Mouse (Mus musculus) ovary, postnatal 14 days (tissue): ENCODE measurements at regions not wholly inside any gene's neighbourhood (a gene's known extent, or its start where the extent isn't known, plus 50 kb on each side); places are given as distances from the start of the nearest gene placed in this dataset.

Experiments
- DNase-seq: peaks from one replicate; pipeline ENCODE4 v3.0.0; 2022; ENCODE audit warnings: low spot score

DNA sequence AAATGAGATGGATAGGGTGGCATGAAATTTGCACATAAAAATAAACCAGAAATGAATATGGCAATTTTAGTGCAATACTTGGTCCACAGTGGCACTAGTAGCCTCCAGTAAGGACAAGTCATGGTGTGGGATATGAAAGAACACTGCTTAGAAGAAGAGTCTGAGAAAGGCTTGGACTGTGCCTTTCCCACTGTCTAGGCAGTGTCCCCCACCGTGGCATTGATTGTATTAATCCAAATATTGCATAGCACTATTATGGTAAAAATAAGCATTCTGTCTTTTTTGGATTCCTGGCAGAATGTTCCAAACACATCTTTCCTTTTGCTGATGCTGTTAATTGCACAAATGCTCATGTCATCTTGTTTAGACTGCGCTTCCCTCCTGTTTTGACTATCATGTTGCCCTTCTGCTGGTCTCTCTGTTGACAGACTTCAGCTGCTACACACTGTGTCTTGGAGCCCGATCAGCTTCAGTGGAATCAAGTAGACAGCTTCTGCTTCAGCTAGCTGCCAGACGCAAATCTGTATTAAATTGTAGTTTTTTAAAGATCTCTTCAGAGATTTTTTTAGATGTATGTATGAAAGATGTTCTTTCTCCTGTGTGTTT, 186.2 kb upstream of the Robo2 start:
- DNase-seq, result no peak

DNA sequence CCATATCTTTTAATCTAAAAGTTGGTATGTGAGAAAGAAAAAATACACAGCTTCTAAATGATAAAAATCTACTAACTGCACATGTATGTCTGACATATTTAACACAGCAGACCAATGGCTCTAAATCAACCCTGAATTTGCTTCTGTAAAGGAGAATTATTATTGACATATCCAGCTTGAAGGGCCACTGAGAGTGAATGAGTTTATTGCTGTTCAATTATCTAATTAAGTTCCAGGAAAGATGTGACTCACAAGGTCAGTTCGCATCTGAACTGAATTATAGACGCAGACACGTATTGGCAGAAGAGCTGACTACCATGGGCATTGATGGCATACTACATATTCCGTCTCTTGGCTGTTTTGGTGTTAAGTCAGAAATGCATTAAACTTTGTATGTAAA, 180.3 kb upstream of the Robo2 start:
- DNase-seq, result no peak

DNA sequence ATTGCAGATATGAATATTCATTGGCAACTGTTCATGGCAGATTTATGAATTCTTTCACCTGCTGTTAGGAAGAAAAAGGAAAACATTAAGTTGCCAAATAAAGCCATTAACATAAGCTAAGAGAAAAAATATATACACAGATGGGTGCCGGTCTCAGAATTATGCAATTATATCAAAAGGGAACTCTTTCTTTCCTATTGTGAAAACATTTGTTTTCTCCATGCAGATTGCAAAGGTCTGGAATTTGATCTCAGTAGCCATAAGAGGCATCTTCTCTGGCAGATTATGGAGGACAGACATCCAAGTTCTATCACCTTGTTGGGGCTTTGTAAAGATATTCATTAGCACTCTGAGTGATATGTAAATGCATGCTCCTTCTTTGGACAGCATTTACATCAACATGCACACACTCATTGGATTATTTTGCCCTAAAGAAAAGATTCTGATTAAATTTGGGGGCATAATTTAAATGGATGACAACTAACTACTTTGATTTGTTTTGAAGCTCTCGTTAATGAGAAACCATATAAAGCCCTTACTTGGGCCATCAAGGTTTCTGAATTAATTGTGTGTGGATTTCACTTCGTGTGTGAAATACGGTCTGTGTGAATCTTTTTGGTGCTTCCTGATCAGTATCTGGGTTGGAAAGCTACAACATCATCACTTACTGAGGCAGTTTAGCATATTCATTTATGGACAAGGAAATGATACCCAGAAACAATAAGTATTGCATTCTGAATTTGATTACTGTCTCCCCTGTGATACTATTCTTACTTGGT, 171.2 kb upstream of the Robo2 start:
- no peak for DNase-seq

- DNase-seq, result no peak
These were observed 136.7 kb upstream of the Robo2 start for GRCm38 (mm10) chr16:74548374-74548773.

DNA sequence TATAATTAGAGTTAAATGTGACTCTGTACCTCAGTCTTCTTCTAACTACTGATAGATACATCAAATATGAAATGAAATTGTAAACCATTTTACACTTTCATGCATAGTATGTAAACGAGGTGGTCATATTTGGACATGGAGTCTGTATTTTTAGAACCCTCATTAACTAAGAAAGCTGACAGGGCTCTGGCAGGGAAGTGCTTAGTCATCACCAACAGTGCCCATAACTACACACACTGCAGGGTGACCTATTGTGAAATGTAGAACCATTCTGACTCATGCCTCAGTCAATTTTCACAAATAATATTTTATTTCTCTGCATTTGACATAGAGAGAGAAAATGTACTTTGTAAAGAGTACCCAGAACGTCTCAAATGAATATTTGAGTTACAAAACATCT, 118.9 kb upstream of the Robo2 start:
- no peak for DNase-seq

DNA sequence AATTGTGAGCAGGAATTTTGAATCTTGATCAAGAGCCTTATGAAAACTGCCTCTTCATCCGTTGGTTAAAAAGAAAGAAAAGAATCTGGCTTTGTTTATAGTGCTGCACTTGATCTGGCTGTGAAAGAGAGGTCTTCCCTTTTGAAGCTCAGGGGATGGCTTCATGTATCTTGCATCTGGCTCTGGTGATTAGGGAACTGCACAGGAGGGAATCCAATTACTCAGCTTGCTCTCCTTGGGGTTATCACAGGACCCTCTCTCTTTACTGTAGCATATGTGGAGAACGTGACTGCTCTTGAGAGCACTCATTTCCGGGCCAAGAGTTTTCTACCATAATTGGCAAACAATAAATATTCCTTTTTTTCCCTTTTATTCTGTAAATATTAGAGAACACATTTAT, 116.6 kb upstream of the Robo2 start:
- DNase-seq, result no peak

DNA sequence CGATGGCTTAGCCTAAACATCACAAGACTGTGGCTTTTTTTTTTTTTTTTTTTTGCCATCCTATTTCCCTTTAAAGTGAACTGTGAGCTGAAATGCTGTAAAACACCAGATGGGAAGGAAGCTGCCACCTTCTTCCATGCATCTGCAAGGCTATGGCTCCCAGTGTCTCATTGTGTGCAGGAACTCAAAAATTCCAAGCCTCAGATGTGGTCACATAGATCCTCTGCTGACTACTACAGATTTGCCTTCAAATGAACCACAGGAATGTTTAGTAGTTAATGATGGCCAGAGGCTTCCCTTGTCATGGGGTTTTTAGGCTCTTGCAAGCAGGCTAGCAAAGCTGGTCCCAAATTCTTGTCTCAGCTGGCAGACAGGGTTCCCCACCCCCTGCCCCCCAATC, 114.9 kb upstream of the Robo2 start:
- no peak for DNase-seq

GRCm38 (mm10) chr16:74520501-74520900, 108.9 kb upstream of the Robo2 start:
- DNase-seq, result no peak

GRCm38 (mm10) chr16:74517888-74518287, 106.3 kb upstream of the Robo2 start:
- DNase-seq, result no peak

GRCm38 (mm10) chr16:74517374-74517773, 105.7 kb upstream of the Robo2 start:
- no peak for DNase-seq

DNA sequence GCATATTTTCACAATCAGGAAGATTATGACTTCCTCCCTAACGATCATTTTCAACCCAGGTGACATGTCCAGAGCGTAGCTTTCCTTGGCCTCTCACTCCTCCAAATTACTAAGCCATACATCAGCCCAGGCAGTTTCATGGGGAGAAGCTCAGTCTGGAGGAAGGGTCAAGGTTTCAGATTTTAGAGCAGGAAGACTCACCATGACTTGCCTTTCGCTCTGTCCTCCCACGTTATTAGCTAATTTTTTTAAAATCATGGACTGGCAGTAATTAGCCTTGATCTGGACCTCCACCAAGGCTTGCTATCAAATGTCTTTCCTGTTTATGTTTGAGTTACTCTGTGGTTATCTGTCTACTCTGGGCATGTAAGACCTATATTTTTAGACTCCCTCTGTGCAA, 102.9 kb upstream of the Robo2 start:
- DNase-seq, result no peak

DNA sequence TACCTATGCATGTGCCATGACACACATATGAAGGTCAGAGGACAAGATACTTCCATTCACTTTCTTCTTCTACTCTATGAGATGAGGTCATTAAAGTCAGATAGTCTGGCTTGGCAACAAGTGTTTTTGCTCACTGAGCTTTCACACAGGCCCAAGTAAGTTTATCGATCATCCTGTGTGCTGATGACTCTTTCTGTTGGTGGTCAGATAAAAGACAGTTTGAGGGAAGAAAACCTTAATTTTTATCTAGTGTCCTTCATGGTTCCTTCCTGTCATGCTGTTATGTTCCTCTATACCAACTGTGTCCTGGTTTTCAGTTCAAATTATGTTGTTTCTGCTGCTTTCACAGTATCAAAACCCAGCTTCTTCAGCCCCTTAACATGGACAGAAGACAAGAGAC, 98.8 kb upstream of the Robo2 start:
- DNase-seq, result no peak

GRCm38 (mm10) chr16:74509489-74509888, 97.9 kb upstream of the Robo2 start:
- DNase-seq, result no peak

DNA sequence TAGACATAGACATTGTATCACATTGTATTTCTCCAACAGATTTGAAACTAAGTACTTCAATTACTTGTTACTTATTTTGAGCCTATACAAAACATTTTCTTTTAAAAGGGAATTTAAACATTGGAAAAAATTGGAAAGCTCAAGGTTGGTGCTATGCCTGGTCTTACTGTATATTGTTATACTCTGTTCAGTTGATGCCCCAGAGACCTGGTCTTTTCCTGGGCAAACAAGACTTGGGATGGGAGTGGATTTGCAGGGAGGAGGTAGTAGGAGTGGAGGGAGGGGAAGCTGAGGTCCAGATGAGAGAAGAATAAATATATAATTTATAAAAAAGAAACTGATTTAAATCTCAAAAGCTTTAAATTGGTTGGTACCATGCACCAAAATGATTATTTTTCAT, 95.1 kb upstream of the Robo2 start:
- DNase-seq, result no peak

GRCm38 (mm10) chr16:74506173-74506709, 94.6 kb upstream of the Robo2 start:
- no peak for DNase-seq

DNA sequence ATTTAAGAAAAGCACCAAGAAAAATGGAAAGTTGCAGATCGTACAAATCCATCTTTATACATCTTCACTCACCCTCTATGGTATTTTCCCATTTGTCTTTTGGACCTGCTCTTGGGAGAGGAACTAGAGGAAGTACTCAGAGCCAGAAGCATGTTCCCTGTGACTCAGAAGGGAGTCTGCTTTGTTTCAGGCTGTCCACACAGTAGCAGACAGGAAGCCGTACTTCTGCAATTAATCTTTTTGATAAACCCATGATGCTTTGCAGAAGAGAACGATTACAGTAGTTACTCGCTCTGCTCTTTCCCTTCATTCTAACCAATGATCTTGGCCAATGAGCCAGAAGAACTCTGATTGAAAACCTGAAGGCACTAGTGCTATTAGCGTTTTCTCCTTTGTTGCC, 92.8 kb upstream of the Robo2 start:
- DNase-seq, result no peak

DNA sequence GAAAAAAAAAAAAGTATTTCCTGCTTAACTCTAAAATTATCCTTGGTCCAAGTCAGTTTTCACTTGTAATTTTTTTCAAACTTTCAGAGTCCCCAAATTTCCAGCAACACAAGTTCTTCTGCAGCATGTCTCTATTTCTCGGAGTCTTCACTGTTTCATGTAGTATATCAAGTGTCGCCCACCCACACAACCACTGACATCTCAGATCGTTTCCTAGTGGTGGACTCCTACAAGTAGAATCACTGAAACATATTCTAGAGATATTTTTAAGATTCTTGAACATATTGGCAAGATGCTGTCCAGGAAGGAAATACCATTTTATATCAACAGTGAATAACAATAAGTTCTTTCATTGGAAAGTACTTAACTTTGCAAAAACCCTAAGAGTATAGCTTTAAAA, 89.1 kb upstream of the Robo2 start:
- DNase-seq, result no peak

GRCm38 (mm10) chr16:74467745-74468420, 56.3 kb upstream of the Robo2 start:
- no peak for DNase-seq

DNA sequence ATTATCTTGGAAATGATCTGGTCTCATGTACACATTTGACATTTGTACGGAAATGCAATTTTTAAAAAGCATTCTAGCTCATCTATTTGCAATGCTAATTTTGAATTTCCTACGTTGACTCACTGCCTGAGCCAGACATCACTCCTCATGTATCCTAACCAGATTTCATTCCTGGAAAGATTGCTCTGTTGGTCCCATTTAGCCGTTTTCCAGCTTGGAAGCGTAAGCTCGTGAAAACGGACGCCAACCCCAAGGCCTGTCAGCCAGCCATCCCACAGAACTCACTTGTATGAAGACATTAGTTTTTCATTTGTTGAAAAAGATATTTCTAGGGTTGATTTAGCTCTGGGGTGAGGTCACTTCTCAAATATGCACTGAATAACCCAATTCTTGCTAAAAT, 55.5 kb upstream of the Robo2 start:
- DNase-seq, result no peak

GRCm38 (mm10) chr16:74464835-74465234, 53.2 kb upstream of the Robo2 start:
- no peak for DNase-seq

- DNase-seq, result no peak
These were observed 52.7 kb upstream of the Robo2 start for GRCm38 (mm10) chr16:74464290-74464689.

GRCm38 (mm10) chr16:74462436-74462835, 50.8 kb upstream of the Robo2 start:
- DNase-seq, result no peak
